Mouse (Mus musculus): ENCODE data around the gene Ephb2.

The Ephb2 gene

GRCm38 (mm10) chr4:136652528-136652910, 183.3 kb downstream of the Ephb2 start:
- DNase-seq (ENCODE audit: low read depth, low spot score) = no peak

- no peak for DNase-seq (ENCODE audit: low read depth, low spot score)
Measured at GRCm38 (mm10) chr4:136651882-136652527, 183.8 kb downstream of the Ephb2 start.

GRCm38 (mm10) chr4:136651357-136651811, 184.4 kb downstream of the Ephb2 start:
- DNase-seq (ENCODE audit: low read depth, low spot score) = no peak

GRCm38 (mm10) chr4:136650261-136650660, 185.5 kb downstream of the Ephb2 start:
- DNase-seq (ENCODE audit: low read depth, low spot score) = no peak

- no peak for DNase-seq (ENCODE audit: low read depth, low spot score)
Measured at GRCm38 (mm10) chr4:136649480-136650196, 186.2 kb downstream of the Ephb2 start.

GRCm38 (mm10) chr4:136648922-136649479, 186.8 kb downstream of the Ephb2 start:
- no peak for DNase-seq (ENCODE audit: low read depth, low spot score)

GRCm38 (mm10) chr4:136638890-136639289, 196.9 kb downstream of the Ephb2 start:
- DNase-seq (ENCODE audit: low read depth, low spot score) = no peak

GRCm38 (mm10) chr4:136638230-136638750, 197.5 kb downstream of the Ephb2 start:
- DNase-seq (ENCODE audit: low read depth, low spot score) = no peak

- DNase-seq (ENCODE audit: low read depth, low spot score) = no peak
Measured at GRCm38 (mm10) chr4:136637563-136638229, 198.1 kb downstream of the Ephb2 start.

- no peak for DNase-seq (ENCODE audit: low read depth, low spot score)
Measured at GRCm38 (mm10) chr4:136636983-136637562, 198.7 kb downstream of the Ephb2 start.

GRCm38 (mm10) chr4:136636511-136636910, 199.3 kb downstream of the Ephb2 start:
- DNase-seq (ENCODE audit: low read depth, low spot score) = no peak

GRCm38 (mm10) chr4:136635995-136636394, 199.8 kb downstream of the Ephb2 start:
- no peak for DNase-seq (ENCODE audit: low read depth, low spot score)

GRCm38 (mm10) chr4:136631237-136631994, 204.4 kb downstream of the Ephb2 start:
- DNase-seq (ENCODE audit: low read depth, low spot score) = no peak

- no peak for DNase-seq (ENCODE audit: low read depth, low spot score)
Measured at GRCm38 (mm10) chr4:136626590-136626989, 209.2 kb downstream of the Ephb2 start.

GRCm38 (mm10) chr4:136622388-136622787, 213.4 kb downstream of the Ephb2 start, which contains the start of gene Lactbl1:
TSS of gene Lactbl1 (plus strand) at chr4:136622621.
- DNase-seq (ENCODE audit: low read depth, low spot score) = no peak

- DNase-seq (ENCODE audit: low read depth, low spot score) = no peak
Measured at GRCm38 (mm10) chr4:136621956-136622355, 213.8 kb downstream of the Ephb2 start.

GRCm38 (mm10) chr4:136621336-136621735, 214.5 kb downstream of the Ephb2 start:
- no peak for DNase-seq (ENCODE audit: low read depth, low spot score)

GRCm38 (mm10) chr4:136613657-136614056, 222.1 kb downstream of the Ephb2 start:
- no peak for DNase-seq (ENCODE audit: low read depth, low spot score)

- no peak for DNase-seq (ENCODE audit: low read depth, low spot score)
Measured at GRCm38 (mm10) chr4:136610387-136610856, 225.4 kb downstream of the Ephb2 start, which contains the start of gene Tex46. TSS of gene Tex46 (plus strand) at chr4:136610437.

GRCm38 (mm10) chr4:136605756-136606485, 229.9 kb downstream of the Ephb2 start:
- DNase-seq (ENCODE audit: low read depth, low spot score) = peak; percentile 34

Data from WW6 (cell line).